Mouse (Mus musculus) frontal cortex, postnatal 25 days (tissue): ENCODE measurements around the gene Ntsr2.
"Not testable (repeated sequence)": the region's sequence is repeated elsewhere in the genome, so short reads cannot be mapped to it uniquely, and the experiment has no call there.

Source experiments
- DNase-seq, 2 experiments: peaks; one replicate each; pipeline ENCODE4 v3.0.0; 2022; ENCODE audit warnings: low spot score in 2 of 2

The Ntsr2 gene

DNA sequence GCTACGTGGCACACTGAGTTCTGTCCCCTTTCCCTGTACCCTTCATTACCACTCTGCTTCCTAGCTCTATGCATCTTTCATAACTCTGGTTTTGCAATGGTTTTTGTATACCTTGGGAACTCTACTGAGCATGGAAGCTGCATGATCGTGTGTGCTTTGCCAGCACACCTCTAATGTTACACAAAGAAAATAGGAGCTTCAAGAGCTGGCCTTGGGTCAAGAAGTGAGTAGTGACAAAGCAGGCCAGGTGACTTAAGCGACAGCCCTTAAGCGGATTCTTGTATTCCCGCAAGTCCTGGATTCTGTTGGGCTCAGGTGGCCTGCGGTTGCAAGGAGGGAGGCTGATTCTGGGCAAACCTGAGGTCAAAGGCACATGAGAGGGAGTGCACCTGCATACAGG is 4.9 kb upstream of the Ntsr2 start:
- DNase-seq, result no peak

DNA sequence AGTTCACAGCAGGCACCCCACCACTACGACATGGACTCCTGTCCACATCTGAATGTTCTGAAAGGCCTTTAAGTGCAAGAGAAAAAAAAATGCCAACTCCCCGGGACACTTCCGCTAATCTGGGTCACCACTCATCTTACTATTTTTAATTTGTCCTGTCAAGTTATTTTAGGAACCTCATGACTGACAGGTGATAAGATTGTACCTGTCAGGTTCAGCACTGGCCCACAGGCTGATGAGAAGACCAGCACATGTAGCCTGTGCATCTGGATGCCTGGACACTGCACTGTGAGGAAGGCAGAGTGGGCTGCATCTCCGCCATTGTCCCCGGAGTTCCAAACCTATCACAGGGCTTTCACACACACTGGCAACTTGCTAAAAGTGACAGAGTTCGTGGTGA is 3.4 kb upstream of the Ntsr2 start:
- no peak for DNase-seq

DNA sequence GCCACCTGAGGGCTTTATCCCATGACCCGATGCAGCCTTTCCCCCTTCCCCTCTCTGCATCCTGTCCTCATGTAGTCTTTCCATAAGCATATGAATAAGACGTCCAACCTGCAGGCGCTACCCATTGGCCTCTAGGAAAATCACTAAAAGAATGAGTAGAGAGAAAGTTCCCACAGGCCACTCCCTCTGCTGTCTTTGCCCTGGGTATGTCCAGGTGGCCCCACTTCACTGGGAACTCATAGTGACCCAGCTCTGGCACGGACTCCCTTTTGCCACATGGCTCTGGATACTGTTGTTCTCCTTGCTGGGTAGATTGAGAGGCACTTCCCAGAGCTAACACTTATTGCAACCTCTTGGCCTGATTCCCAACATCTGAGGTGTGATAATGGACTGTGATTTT is 2.4 kb downstream of the Ntsr2 start:
- no peak for DNase-seq

DNA sequence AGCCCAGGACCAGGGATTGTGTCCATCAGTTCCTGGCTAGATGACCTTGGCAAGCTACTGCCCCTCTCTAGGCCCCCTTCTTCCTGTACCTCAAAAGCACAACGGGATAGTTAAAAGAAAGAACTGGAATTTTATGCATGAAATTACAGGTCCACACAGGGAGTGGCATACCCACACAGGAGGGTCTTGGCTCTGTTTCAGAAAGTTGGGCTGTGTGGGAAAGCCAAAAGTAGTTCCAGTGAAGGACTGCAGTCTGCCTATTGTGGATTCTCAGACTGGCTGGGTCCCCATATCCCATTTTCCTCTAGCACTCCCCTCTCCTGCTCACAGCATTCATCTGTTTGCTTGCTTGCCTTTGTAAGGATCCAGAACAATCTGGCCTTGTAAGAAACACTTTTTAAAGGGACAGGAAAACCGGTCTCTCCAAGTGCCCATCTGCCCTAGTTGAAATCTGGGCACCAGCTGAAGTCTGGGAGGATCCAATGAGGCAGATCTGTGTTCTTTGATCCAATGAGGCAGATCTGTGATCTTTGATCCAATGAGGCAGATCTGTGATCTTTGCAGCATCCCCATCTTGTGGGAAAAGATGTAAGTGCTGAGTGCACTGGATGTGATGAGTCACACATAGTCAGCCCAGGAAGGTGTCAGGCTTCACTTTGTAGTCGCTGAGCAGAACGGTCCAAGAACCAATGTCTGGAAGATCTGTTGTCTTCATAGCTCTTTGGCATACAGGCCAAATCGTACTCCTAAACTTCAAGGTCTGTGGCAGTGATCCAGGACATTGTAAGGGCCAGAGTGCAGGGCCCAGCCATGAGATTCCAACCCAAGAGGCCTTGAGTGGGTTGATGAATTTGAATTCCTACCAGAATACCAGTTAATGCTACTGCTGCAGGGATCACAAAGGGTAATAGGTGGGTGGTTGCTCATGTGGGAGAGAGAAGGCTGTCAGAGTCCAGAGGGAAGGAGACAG is 4.0 kb downstream of the Ntsr2 start:
- DNase-seq, result no peak

DNA sequence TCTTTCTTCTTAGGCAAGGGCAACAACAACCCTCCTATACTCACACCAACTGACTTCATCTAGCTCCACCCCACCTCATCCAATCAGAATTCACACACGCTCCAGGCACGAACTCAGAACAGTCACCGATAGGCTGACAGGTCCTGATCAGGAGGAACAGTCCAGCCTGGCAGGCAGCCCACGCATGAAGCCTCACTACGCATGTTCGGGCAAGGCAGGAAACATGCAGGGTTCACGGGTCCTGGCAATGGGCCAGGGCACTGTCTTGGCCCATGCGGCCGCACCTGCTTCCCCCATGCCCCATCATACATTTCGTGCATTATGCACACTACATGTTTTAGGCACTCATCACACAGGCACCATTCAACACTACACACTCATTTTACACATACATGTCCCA is 8.3 kb downstream of the Ntsr2 start:
- no peak for DNase-seq

DNA sequence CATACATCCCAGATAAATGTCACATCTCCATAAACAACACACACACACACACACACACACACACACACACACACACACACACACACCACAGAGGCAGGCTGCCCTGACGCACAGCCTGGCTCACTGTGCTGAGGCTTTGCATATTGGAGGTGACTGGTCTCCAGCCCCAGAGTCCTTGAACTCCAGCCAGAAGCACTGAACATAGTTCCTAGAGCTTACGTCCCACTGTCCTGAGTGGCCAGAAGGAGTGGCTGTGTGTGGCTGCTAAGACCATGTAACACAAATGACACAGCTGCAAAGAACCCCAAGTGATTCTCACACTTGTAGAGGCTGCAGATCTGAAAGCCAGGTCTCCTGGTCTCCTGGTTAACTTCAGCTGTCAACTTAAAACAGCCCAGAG is 8.8 kb downstream of the Ntsr2 start:
- no peak for DNase-seq

DNA sequence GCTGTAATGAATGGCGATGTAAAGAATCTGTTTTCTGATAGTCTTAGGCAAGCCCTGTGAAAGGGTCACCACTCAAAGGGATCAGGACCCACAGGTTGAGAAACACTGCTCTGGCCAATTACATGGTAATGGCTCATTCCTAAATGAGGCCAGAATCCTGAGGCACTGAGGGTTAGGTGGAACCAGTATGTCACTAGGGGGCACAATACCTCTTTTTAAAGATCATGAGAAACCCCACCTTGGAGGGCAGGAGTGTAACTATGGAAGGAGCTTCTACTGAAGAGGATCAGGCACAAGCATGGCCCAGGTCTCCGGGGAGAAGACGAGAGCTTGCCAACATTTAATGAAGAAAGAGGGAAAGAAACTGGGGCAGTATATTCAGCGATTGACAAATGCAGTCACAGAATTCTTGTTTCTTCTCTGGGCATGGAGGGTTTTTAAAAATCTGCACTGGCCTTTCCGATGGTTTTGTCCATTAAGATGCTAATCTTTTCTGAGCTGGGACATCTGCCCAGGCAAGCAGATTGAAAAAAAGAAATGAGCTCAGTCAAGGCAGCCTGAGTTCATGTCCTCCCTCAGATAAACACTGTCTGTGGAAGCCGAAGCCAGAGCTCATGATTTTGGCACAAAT is 9.9 kb downstream of the Ntsr2 start:
- DNase-seq, result no peak

DNA sequence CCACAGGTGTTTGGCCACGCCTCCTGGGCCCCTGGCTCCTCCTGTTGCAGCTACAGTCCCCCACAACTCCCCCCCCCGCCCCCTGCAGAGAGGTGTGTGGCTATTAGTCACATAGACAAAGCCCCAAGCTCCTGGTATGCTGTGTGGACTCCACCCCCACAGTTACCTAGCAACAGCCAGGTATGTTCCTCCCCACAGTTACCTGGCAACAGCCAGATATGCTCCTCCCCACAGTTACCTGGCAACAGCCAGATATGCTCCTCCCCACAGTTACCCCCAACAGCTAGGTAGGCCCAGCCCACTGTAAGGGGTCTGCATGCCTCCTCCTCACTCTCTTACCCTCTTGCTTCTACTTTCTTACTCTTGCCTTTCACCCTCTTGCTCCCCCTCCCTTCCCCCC is 11.8 kb downstream of the Ntsr2 start:
- no peak for DNase-seq

DNA sequence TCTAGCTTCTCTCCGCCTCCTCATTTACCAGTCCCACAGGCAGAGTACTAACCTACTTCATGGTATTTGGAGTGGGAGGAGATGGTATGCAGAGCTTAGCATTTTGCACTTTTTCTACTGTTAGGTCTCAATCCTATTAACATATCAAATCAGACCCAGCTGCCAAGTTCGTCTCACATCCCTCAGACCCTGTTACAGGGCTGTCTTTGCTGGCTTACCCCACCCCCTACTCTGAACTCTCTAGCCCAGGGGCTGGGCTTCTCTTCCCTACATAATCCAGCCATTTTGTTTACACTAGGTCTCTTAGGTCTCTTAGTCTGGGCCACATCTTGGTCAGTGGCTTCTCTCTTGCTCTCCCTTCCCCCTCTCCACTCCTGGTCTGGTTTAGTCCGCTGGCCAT is 16.0 kb downstream of the Ntsr2 start:
- no peak for DNase-seq

DNA sequence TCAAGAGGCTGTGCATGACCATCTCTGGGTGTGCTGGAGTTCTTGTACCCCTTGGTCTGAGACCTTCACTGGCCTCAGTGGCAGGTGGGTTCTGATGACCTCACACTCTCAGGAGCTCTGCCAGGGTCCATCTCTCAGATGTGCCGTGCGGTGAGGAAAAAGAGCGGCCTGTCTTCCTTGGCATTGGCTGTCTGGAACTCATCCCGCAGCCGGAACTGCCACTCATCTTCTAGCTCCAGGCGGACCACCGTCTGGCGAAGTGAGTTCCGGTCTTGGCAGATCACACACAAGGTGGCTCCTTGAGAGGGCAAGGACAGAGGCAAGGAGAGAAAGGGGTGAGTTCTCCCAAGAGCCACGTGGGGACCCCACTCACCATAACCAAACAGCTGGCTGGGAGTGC is 19.1 kb downstream of the Ntsr2 start:
- DNase-seq, result no peak

DNA sequence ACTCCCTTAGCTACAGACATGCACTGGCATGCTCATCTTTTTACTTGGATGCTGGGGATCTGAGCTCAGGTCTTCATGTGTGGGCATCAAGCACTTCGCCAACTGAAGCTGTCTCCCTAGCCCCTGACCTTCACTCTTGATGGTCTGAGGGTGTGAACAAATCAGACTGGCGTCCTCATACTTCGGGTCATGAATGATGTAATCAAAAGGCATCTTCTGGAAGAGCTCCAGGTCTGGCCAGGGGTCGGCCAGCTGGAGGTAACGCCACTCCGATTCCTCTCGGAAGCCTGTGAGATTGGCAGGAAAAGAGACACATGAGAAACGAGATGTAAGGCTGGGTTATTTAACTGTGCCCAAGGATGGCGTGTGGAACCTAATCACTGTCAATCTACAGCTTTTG is 37.4 kb downstream of the Ntsr2 start:
- DNase-seq, result no peak

DNA sequence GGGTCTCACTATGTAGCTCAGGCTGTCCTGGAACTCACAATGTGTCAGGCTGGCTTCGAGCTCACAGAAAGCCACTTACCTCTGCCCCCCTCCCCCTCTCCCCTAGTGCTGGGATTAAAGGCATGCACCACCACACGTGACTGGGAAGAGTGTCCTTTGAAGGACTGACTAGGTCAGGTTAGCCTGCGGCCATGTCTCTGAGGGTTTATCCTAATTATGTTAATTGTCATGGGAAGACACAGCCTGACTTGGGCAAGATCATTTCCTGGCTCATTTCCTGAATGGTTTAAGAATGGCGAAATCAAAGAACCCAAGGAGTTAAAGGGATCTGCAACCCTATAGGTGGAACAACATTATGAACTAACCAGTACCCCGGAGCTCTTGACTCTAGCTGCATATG is 41.6 kb downstream of the Ntsr2 start:
- DNase-seq, result no peak

DNA sequence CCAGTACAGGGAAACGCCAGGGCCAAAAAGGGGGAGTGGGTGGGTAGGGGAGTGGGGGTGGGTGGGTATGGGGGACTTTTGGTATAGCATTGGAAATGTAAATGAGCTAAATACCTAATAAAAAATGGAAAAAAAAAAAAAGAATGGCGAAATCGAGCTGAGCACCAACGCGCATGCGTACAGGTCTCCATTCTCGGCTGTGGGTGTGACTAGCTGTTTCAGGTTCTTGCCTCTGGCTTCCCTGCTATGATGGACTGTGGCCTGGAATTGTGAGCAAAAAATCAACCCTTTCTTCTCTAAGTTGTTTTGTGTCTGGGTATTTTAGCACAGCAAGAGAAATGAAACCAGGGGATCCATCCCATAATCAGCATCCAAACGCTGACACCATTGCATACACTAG is 42.1 kb downstream of the Ntsr2 start:
- DNase-seq, result not testable (repeated sequence)

DNA sequence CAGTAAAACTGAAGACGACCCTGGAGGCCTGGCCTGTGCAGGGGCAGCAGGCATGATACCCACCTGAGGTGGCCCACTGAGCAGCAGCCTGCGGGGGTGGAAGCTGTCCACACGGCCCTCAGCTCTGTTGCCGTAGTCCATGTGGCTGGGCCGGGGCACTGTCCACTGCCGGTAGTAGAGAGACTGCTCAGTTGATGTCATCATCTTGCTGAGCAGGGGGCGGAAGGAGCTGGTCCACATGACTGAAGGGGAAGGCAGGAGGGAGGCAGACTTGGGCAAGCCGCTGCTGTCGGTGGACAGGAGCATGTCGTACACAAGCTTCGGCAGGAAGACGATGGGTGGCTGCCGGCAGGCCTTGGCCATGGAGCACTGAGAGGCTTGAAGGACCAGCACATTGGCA is 43.0 kb downstream of the Ntsr2 start:
- DNase-seq, result no peak

DNA sequence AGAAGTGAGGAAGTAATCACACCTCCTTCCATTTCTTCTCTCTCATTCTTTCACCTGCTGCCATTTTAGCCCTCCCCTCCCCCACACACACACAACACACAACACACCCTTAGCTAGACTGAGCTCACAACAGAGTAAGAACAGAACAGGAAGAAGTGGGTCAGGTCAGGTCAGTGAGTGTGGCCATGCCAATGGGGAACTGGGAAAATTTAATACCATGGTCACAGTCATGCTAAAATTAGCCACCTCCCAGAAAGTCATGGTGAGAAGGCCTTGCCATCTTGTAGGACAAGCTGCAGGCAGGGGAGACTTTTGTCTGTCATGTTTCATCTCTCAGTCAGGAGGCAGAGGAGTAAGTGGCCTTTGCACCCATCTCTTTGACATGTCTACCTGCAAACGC is 45.5 kb downstream of the Ntsr2 start:
- no peak for DNase-seq
